Mouse (Mus musculus) cortical plate, adult 2 months (tissue): ENCODE data around the gene Ifne. TPM values are rescaled to one million over a fixed set of nuclear protein-coding genes. Genes with fewer than 3 reads are reported as not detected.
A peak's percentile ranks its signal among the peaks of the same experiment; 100 is the strongest.

Experiments used
- H3K27ac ChIP-seq: fragments of 200-500 bp; 2 replicates; pipeline ENCODE4 v1.5.1; 2012; ENCODE audit warnings: low read length, control low read depth, inconsistent platforms; ENCODE audit not compliant: insufficient read depth
- H3K4me1 ChIP-seq: fragments of 200-500 bp; 2 replicates; pipeline ENCODE4 v1.6.1; 2011; ENCODE audit warnings: low read length; ENCODE audit not compliant: control insufficient read depth, insufficient read depth
- H3K4me3 ChIP-seq: fragments of 200-500 bp; 2 replicates; pipeline ENCODE4 v1.5.1; 2011; ENCODE audit warnings: mild to moderate bottlenecking, low read length, control low read depth; ENCODE audit not compliant: insufficient read depth
- CTCF ChIP-seq: fragments of 200-500 bp; IDR thresholded peaks from 2 replicates; pipeline ENCODE4 v1.5.1; 2011; ENCODE audit warnings: mild to moderate bottlenecking, control low read depth, low read length; ENCODE audit not compliant: insufficient read depth; ENCODE audit errors: extremely low read depth
- POLR2A ChIP-seq: fragments of 200-500 bp; IDR thresholded peaks from 2 replicates; pipeline ENCODE4 v1.6.1; 2011; ENCODE audit warnings: mild to moderate bottlenecking, low read length, control low read depth; ENCODE audit not compliant: insufficient read depth; ENCODE audit errors: extremely low read depth
- polyA plus RNA-seq: library from polyadenylated mRNA; depleted of rRNA; stranded (reverse); fragments of >200 nt; gene quantifications from 2 replicates; pipeline ENCODE4 v1.2.3, GENCODE M21; 2012

Ifne gene
- polyA plus RNA-seq, 1 experiment, result not detected

GRCm38 (mm10) chr4:88912882-88913281, 32.9 kb upstream of the Ifne start:
- H3K4me1 ChIP-seq, result no peaks in the 10 kb centered on the region
- TF ChIP-seq POLR2A, result no peak
- TF ChIP-seq CTCF, result no peak
- no peak overlapping the region for H3K27ac ChIP-seq
- H3K4me3 ChIP-seq, result no peak overlapping the region

DNA sequence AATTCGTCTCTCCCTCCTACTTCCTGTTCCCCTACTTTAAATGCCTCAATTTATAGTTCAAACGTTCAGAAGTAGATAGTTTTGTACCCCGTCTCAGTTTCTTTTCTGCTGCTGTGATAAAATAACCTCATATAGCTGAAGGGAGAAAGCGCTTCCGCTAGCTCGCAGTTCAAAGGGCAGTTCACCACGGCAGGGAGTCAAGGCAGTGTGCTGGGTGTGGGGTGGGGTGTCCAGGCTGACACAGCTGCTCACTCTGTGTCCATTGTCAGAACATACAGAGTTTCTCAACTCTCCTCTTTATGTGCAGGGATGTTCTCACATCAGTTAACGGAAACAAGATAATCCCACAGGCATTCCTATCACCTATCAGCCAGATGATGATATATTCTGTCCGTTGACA, 32.2 kb upstream of the Ifne start:
- Histone ChIP-seq H3K4me3 (no peak overlapping the region), H3K27ac (no peak overlapping the region), H3K4me1 (no peaks in the 10 kb centered on the region)
- TF ChIP-seq CTCF (no peak), POLR2A (no peak)

GRCm38 (mm10) chr4:88909600-88910534, 29.9 kb upstream of the Ifne start:
- H3K4me1 ChIP-seq, result no peaks in the 10 kb centered on the region
- no peak overlapping the region for H3K27ac ChIP-seq
- no peak for TF ChIP-seq POLR2A
- no peak for TF ChIP-seq CTCF
- no peak overlapping the region for H3K4me3 ChIP-seq

- Histone ChIP-seq H3K4me3 (no peak overlapping the region), H3K4me1 (no peaks in the 10 kb centered on the region), H3K27ac (no peak overlapping the region)
- TF ChIP-seq CTCF (no peak), POLR2A (no peak)
These were observed 13.3 kb upstream of the Ifne start for GRCm38 (mm10) chr4:88893201-88893754.

DNA sequence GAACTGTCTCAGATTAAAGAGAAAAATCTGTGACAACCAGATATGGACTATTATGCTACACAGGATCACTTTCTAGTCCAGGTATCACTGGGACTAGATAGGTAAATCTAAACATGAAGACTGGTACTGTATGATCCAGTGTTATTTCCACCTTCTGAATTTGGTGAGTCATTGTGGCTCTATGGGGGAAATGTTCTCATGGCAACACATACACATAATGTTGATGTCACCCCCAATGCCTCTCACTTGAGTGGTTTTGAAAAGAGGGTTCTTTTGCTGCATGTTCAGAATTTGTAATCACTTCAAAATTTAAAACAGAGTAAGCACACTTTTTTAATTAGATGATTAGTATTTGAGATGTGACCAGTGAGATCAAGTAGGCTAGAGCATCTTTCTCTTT, 8.2 kb upstream of the Ifne start:
- no peak overlapping the region for H3K27ac ChIP-seq
- TF ChIP-seq POLR2A, result no peak
- no peak for TF ChIP-seq CTCF
- no peak overlapping the region for H3K4me3 ChIP-seq

DNA sequence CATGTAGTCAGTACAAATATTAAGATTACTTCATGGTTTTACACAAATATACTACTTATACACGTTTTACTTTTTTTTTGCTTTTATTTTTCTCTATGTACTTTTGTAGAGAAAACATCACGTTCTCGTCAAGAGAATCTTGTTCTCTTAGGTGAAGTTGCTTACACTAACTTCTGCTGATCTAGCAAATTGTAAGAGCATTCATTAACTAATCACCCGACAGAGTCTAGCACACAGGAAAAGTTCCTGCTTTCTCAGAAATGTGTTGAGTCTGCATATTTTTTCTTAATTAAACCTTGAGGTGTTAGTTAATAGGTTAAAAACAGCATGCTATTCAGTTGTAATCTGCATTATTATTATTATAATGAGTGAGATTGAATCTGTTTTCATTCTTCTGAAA, 1.2 kb downstream of the Ifne start:
- no peak overlapping the region for H3K4me3 ChIP-seq
- H3K27ac ChIP-seq, result no peak overlapping the region
- no peaks in the 10 kb centered on the region for H3K4me1 ChIP-seq
- TF ChIP-seq POLR2A, result no peak
- no peak for TF ChIP-seq CTCF

More for the DNA sequence above, 8.2 kb upstream of the Ifne start:
- no peaks in the 10 kb centered on the region for H3K4me1 ChIP-seq

DNA sequence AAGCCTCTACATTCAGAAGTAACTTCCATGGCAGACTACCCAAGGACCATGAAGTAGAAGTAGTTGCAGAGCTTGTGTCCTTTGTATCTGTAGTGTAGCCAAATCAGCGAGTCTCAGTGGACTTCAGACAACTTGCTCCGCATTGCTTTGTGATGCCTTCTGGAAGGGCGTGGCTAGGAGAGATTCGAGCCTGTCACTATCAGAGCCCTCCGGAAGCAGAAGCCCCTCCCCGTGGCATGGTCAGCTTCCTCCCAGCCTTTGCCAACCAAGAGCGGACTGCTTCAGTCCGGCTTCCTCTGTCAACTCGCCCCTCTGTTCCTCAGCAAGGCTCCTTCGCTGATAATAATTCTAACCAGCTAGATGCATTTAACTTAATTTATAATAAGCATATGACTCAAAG, 1.8 kb downstream of the Ifne start:
- Histone ChIP-seq H3K4me3 (no peak overlapping the region), H3K27ac (no peak overlapping the region), H3K4me1 (no peaks in the 10 kb centered on the region)
- TF ChIP-seq CTCF (no peak), POLR2A (no peak)

DNA sequence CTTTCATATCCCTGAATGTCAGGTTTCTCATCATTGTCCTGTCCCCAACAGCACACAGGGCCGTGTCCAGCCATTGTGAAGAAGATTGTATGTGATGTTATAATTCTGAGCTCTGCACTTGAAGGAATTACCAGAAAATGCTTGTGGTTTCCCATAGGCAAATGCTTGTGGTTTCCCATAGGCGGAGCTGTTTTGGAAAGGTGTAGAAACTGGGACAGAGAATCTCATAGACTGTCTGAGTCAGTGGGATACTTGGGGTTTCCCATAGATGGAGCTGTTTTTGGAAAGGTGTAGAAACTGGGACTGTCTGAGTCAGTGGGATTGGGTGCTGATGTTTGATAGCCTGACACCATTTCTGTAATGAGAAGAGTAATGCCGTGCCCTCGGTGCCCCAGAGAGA, 3.5 kb downstream of the Ifne start:
- Histone ChIP-seq H3K4me1 (no peaks in the 10 kb centered on the region), H3K27ac (no peak overlapping the region), H3K4me3 (no peak overlapping the region)
- TF ChIP-seq POLR2A (no peak), CTCF (no peak)

DNA sequence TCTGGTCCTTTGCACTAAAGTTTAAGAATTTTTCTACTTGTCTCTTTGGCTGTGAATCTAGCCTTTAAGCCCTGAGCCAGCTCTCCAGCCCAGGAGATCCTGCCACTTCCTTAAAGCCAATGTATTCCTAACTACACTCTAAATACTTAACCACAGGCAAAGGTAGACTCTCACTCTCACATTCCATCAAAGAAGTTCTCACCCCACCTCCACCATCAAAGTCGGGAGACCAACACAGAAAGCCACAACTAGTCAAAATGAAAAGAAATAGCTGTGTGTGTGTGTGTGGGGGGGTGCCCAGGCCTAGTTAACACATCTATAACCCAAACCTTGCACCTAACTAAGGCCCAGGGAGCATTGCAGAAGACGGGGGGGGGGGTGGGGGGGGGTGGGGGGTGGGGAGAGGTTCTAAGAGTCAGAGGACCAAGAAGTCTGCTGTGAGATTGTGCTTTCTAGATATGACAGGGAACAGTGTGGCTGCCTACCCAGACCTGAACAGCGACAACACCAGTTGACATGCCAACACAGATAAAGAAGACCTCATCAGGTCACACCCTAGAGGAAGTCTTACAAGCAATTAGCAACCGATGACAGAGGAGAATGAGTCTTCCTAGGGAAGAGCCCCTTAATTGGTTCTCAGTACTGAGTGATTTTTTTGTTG, 4.4 kb downstream of the Ifne start:
- no peak overlapping the region for H3K4me3 ChIP-seq
- TF ChIP-seq CTCF (no peak), POLR2A (no peak)

GRCm38 (mm10) chr4:88872691-88873090, 7.3 kb downstream of the Ifne start:
- Histone ChIP-seq H3K27ac (no peak overlapping the region), H3K4me3 (no peak overlapping the region), H3K4me1 (no peaks in the 10 kb centered on the region)
- TF ChIP-seq POLR2A, result no peak
- TF ChIP-seq CTCF, result peak; percentile 16; the same call in 1 of the 2 replicates

More for the DNA sequence above, 4.4 kb downstream of the Ifne start:
- Histone ChIP-seq H3K27ac (no peak overlapping the region), H3K4me1 (no peaks in the 10 kb centered on the region)
